Mouse (Mus musculus): ENCODE data around the gene Fkrp. TPM values are rescaled to one million over a fixed set of nuclear protein-coding genes. Genes with fewer than 3 reads are reported as not detected.

Fkrp gene
- polyA plus RNA-seq, 1 experiment from 2014 or later = 33.1 TPM

DNA sequence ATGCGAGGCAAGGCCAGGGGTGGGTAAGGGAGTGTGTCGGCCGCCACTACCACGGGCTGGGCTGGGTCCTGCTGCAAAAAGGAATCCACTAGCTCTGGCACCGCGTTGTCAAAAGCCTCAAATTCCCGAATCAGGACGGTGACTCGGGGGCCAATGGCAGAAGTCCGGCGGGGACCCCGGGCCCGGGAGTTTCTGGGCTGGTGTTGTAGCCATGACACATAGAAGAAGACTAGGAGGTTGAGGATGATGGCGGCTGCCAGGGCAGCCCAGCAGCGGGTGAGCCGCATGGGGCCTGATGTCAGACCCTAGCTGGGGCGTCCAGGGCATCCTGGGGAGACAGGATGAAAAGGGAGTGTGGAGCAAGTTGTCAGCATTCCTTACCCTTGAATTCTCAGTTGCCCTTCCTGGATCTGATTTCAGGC lies 4.9 kb downstream of the Fkrp start:
- ATAC-seq (ENCODE audit: insufficient number of reproducible peaks, insufficient read depth, low FRiP score, low TSS enrichment, low read depth) = no peak; the same call in 1 of the 2 replicates
- Histone ChIP-seq H3K4me1 (replicated peaks) (peaks cover 32% of the 10 kb centered on the region), H3K27me3 (peaks cover 31% of the 10 kb centered on the region), H3K27ac (no peak overlapping the region), H3K36me3 (peaks cover 44% of the 10 kb centered on the region), H3K9ac (replicated peaks) (peak overlapping the region; percentile 57), H3K9me3 (no peaks in the 10 kb centered on the region), H3K4me2 (peak overlapping the region; percentile 98), H3K4me3 (replicated peaks) (peak overlapping the region; percentile 52)
- WGBS = 11% methylated on average over 17 of the region's 17 CpGs

DNA sequence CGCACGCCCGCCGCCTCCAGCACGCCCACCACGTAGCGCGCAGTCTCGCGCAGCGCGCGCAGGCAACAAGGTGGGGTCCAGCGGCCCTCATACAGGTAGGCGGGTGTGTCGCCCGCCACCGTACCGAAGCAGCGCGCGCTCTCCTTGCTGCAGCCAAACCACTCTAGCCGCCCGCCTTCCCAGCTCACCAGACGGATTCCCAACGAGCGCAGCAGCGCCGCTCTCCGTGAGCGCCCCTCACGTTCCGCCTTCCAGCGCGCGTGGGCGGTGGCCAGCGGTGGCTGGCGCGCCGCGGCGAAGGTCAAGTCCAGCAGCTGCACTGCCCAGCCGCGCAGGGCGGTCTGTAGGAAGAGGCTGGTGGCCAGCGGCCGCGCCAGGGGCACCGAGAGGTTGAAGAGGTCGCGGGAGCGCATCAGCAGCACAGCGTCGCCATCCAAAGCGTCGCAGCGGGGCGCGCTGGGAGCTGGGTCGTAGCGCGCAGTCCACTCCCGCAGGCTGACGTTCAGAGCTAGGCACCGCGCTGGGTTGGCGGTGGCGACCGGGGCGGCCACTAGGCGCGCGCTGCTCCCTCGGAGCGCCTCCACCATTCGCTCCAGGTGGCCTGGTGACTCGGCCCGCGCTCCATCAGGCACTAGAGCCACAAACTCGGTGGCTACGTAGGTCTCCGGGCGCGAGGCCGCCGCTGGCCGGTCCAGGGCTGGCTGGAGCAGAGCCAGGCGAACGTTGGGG lies 5.4 kb downstream of the Fkrp start:
- H3K27ac ChIP-seq = no peak overlapping the region
- H3K4me1 ChIP-seq (replicated peaks) = peaks cover 32% of the 10 kb centered on the region
- peak overlapping the region; percentile 57 for H3K9ac ChIP-seq (replicated peaks)
- no peaks in the 10 kb centered on the region for H3K9me3 ChIP-seq
- peak overlapping the region; percentile 98 for H3K4me2 ChIP-seq
- ATAC-seq (ENCODE audit: insufficient number of reproducible peaks, insufficient read depth, low FRiP score, low TSS enrichment, low read depth) = peak; percentile 34; the same call in 1 of the 2 replicates
- 4% methylated on average over 90 of the region's 90 CpGs for WGBS
- peak overlapping the region; percentile 52 for H3K4me3 ChIP-seq (replicated peaks)
- H3K36me3 ChIP-seq = peaks cover 44% of the 10 kb centered on the region
- H3K27me3 ChIP-seq = peaks cover 31% of the 10 kb centered on the region

DNA sequence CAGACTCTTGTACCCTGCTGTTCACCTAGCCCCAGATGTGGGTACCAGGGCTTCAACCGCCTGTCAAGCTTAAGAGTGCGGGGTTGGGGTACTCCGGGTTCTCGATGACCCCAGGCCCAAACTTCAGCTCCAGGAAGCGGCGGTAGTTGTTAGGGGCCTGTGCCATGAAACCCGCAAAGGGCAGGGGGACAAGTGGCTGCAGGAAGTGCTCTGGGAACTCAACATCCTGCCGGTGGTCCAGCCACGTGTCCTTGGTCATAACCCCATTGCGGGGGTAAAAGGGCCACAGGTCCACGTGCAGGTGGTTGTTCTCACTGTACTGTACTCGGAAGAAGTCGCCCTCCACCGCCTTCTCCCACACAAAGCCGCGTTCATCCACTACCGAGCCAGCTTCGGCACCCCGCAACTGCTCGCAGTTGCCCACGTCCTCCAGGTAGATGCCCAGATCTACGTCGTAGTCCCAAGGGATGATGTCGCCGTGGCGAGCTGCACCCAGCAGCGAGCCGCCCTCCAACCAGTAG lies 6.1 kb downstream of the Fkrp start:
- peak overlapping the region; percentile 57 for H3K9ac ChIP-seq (replicated peaks)
- H3K27ac ChIP-seq = no peak overlapping the region
- 45% methylated on average over 28 of the region's 28 CpGs for WGBS
- no peak for ATAC-seq (ENCODE audit: insufficient number of reproducible peaks, insufficient read depth, low FRiP score, low TSS enrichment, low read depth)
- peaks cover 31% of the 10 kb centered on the region for H3K27me3 ChIP-seq
- H3K9me3 ChIP-seq = no peaks in the 10 kb centered on the region
- peaks cover 29% of the 10 kb centered on the region for H3K4me1 ChIP-seq (replicated peaks)
- H3K36me3 ChIP-seq = peaks cover 44% of the 10 kb centered on the region
- peak overlapping the region; percentile 52 for H3K4me3 ChIP-seq (replicated peaks)
- H3K4me2 ChIP-seq = peak overlapping the region; percentile 98

DNA sequence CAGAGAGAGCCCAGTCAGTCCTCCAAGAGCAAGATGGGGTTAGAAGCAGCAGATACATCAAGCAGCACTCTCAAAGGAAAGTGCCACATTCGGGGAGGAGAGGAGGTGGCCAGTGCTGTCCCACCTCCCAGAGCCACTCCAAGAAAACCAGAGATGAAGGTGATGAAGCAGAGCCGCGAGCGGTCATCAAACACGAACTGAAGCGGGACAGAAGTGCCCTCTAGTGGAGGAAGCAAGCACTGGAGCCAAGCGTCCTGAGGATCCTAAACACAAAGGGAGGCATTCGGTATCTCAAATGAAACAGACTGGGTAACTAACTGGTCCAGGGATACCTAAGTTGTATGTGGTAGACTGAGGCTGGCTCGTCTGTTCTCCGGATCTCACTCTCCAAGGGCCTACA lies 6.8 kb downstream of the Fkrp start:
- Histone ChIP-seq H3K27me3 (peaks cover 31% of the 10 kb centered on the region), H3K36me3 (peaks cover 44% of the 10 kb centered on the region), H3K27ac (no peak overlapping the region), H3K9ac (replicated peaks) (no peak overlapping the region), H3K9me3 (no peaks in the 10 kb centered on the region), H3K4me2 (no peak overlapping the region), H3K4me3 (replicated peaks) (no peak overlapping the region), H3K4me1 (replicated peaks) (peaks cover 22% of the 10 kb centered on the region)
- 39% methylated on average over 10 of the region's 10 CpGs for WGBS
- no peak for ATAC-seq (ENCODE audit: insufficient number of reproducible peaks, insufficient read depth, low FRiP score, low TSS enrichment, low read depth)

DNA sequence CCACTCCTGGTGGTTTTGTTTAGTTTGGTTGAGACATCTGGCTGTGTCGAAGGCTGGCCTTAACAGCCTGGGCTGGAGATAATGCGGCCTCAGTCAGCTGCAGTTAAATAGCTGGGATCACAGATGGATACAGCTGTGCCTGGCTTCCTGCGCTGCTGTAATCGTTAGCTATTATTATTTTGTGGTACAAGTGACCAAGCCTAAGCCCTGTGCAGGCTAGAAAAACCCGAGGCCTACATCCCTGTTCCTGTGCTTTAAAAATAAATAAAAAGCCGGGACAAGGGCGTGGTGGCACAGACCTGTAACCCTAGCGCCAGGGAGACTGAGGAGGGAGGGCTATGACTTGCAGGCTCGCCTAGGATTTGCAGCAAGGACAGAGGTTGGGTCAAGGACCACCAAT lies 7.9 kb downstream of the Fkrp start:
- Histone ChIP-seq H3K4me1 (replicated peaks) (peaks cover 21% of the 10 kb centered on the region), H3K27me3 (peaks cover 31% of the 10 kb centered on the region)

DNA sequence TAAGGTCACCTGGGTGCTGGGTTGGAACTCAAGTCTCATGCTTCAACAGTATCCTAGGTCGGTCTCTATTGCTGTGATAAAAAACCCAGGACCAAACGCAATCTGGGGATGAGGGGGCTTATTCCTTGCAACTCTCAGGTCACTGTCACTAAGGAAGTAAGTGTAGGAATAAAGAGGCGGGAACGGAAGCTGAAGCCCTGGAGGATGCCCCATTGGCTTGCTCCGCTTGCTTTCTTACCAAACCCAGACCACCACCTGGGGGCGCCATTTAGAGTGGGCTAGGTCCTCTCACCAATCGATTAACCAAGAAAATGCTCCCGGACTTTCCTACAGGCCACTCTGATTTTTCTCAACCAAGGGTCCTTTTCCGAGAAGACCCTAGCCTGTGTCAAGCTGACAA lies 8.6 kb downstream of the Fkrp start:
- Histone ChIP-seq H3K27me3 (peaks cover 31% of the 10 kb centered on the region), H3K4me1 (replicated peaks) (peaks cover 21% of the 10 kb centered on the region), H3K36me3 (peaks cover 30% of the 10 kb centered on the region; the same call in 1 of the 2 replicates)

More for the DNA sequence above, 7.9 kb downstream of the Fkrp start:
- H3K36me3 ChIP-seq = peaks cover 37% of the 10 kb centered on the region
- 79% methylated on average over 9 of the region's 9 CpGs for WGBS
- H3K27ac ChIP-seq = no peak overlapping the region
- H3K9ac ChIP-seq (replicated peaks) = no peak overlapping the region
- ATAC-seq (ENCODE audit: insufficient number of reproducible peaks, insufficient read depth, low FRiP score, low TSS enrichment, low read depth) = no peak
- H3K9me3 ChIP-seq = no peaks in the 10 kb centered on the region
- H3K4me2 ChIP-seq = no peak overlapping the region
- no peak overlapping the region for H3K4me3 ChIP-seq (replicated peaks)

DNA sequence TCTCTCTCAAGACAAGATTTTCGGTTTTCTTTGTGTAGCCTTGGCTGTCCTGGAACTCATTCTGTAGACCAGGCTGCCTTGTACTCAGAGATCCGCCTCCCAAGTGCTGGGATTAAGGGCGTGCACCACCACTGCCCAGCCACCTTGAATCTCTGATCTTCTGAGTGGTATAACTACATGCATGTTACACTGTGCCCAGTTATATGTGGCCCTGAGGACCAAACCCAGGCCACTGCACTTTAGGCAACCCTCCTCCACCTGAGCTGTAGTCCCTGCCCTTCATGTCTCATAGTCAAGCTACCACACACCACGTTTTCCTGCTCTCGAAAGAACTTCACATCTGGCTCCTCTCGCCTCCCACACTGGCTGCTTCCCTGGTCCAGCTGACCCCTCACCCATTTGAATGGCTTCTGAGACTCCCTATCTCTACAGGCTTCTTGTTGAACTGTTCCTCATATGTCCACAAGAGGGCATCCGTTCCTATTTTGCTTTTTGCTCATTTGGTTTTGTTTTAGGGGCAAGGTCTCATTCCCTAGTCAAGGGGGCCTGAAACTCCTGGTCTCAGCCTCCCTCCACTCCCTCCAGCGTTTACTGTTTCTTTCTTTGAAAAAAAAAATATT lies 12.0 kb downstream of the Fkrp start:
- Histone ChIP-seq H3K27me3 (no peaks in the 10 kb centered on the region), H3K36me3 (peaks cover 23% of the 10 kb centered on the region; the same call in 1 of the 2 replicates), H3K9me3 (no peaks in the 10 kb centered on the region), H3K27ac (no peak overlapping the region), H3K4me1 (replicated peaks) (no peaks in the 10 kb centered on the region), H3K4me3 (replicated peaks) (no peak overlapping the region), H3K9ac (replicated peaks) (no peak overlapping the region), H3K4me2 (no peak overlapping the region)
- ATAC-seq (ENCODE audit: insufficient number of reproducible peaks, insufficient read depth, low FRiP score, low TSS enrichment, low read depth) = no peak
- 29% methylated on average over 8 of the region's 8 CpGs for WGBS

More for the DNA sequence above, 8.6 kb downstream of the Fkrp start:
- Histone ChIP-seq H3K4me3 (replicated peaks) (no peak overlapping the region), H3K9ac (replicated peaks) (no peak overlapping the region), H3K4me2 (no peak overlapping the region), H3K27ac (no peak overlapping the region), H3K9me3 (no peaks in the 10 kb centered on the region)
- 85% methylated on average over 9 of the region's 9 CpGs for WGBS
- ATAC-seq (ENCODE audit: insufficient number of reproducible peaks, insufficient read depth, low FRiP score, low TSS enrichment, low read depth) = no peak

DNA sequence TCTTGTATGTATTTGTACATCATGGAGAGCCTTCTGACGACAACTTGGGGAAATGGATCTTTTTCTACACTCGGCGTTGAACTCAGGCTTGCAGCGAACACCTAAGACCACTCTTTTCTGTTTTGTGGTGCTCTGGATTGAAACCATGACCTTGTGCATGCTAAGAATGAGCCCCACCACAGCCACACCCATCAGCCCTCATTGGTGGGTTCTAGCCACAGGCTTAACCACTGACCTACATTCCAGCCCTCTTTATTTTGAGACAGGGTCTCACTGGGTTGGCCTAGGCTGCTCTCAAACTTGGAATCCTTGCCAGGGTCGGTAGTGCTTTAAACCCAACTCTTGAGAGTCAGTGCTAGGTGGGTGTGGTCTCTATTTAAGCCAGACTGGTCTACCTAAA lies 21.6 kb downstream of the Fkrp start:
- no peak for ATAC-seq (ENCODE audit: insufficient number of reproducible peaks, insufficient read depth, low FRiP score, low TSS enrichment, low read depth)
- Histone ChIP-seq H3K4me2 (no peak overlapping the region), H3K27me3 (no peaks in the 10 kb centered on the region), H3K27ac (no peak overlapping the region), H3K9me3 (no peaks in the 10 kb centered on the region), H3K4me3 (replicated peaks) (no peak overlapping the region), H3K36me3 (peaks cover 59% of the 10 kb centered on the region), H3K4me1 (replicated peaks) (no peaks in the 10 kb centered on the region), H3K9ac (replicated peaks) (no peak overlapping the region)
- 89% methylated on average over 5 of the region's 5 CpGs for WGBS

DNA sequence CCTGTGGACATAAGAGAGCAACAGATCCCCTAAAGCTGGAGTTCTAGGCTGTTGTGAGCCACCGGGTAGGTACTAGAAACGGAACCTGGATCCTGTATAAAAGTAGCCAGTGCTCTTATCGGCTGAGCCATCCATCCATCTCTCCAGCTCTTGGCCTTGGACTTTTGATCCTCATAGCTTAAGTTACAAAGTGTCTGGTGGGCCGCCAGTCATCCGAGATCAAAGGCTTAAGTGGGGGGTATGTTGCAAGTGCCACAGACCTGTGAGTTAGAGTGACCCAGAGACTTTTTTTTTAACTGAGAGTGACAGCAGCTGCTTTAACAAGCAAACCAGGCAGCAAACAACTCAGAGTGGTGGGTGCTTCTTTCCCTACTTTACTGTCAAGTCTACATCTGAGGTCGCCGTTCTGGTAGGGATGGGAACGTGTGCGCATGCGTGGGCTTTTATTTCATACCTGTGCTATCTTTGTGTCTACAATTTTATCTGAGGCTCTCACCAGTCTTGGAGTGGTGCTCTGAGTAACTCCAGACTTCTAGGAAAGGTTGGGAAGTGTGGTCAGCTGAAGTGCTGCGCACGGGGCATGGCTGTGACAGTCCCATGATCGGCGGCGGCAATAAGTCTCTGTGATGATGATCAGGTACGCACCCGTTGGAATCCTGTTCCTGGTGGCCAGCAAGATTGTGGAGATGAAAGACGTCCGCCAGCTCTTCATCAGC lies 23.4 kb downstream of the Fkrp start:
- H3K9ac ChIP-seq (replicated peaks) = no peak overlapping the region
- no peak overlapping the region for H3K4me3 ChIP-seq (replicated peaks)
- H3K36me3 ChIP-seq = peaks cover 64% of the 10 kb centered on the region
- no peak for ATAC-seq (ENCODE audit: insufficient number of reproducible peaks, insufficient read depth, low FRiP score, low TSS enrichment, low read depth)
- no peaks in the 10 kb centered on the region for H3K27me3 ChIP-seq
- no peak overlapping the region for H3K27ac ChIP-seq
- H3K9me3 ChIP-seq = no peaks in the 10 kb centered on the region
- 87% methylated on average over 19 of the region's 19 CpGs for WGBS
- no peak overlapping the region for H3K4me2 ChIP-seq
- no peaks in the 10 kb centered on the region for H3K4me1 ChIP-seq (replicated peaks)

DNA sequence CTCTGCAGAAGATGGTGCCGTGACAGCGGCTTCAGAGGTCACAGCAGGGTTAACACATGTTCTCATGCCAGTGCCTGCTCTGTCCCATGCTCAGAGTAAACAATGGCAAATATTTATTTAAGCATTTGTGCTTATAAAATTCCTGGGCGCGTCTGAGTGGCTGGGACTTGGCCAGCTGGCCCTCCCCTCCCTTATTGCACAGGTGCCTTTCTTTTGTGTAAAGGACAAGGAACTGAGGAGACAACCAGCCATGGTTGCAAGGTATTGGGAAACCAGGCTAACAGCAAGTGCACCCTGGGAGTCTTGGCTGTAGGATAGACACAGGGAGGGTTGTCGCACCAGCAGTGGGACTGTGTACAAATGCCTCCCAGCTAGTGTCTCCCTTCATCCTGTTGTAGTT lies 24.2 kb downstream of the Fkrp start:
- Histone ChIP-seq H3K9me3 (no peaks in the 10 kb centered on the region), H3K9ac (replicated peaks) (no peak overlapping the region), H3K4me3 (replicated peaks) (no peak overlapping the region), H3K27me3 (no peaks in the 10 kb centered on the region), H3K27ac (no peak overlapping the region), H3K36me3 (peaks cover 63% of the 10 kb centered on the region), H3K4me1 (replicated peaks) (no peaks in the 10 kb centered on the region), H3K4me2 (no peak overlapping the region)
- no peak for ATAC-seq (ENCODE audit: insufficient number of reproducible peaks, insufficient read depth, low FRiP score, low TSS enrichment, low read depth)
- WGBS = 80% methylated on average over 5 of the region's 5 CpGs

DNA sequence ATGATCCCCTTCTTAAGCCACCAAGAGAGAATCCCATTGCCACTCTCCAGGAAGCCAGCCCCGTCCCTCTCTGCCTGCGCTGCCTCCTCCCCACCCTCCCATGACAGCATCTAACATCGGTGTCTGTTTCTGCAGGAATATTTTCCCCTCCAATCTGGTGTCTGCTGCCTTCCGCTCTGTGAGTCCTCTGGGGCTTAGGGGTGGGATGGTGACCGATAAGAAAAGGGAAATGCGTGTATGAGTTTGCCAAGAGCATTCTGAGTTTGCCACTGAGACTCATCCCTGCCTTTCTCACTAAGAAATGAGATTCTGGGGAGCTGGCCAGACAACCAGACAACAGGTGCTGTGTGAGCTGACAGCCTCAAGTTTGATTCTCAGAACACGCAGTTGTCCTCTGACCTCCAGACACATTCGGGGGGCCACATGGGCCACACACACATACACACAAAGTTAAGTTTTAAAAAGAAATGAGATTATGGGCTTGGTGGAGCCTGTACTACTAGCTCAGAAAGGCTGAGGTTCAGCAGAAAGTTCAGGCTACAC lies 30.9 kb downstream of the Fkrp start:
- H3K4me2 ChIP-seq = no peak overlapping the region
- H3K27me3 ChIP-seq = no peaks in the 10 kb centered on the region
- peaks cover 34% of the 10 kb centered on the region for H3K4me1 ChIP-seq (replicated peaks)
- ATAC-seq (ENCODE audit: insufficient number of reproducible peaks, insufficient read depth, low FRiP score, low TSS enrichment, low read depth) = no peak
- no peak overlapping the region for H3K27ac ChIP-seq
- H3K4me3 ChIP-seq (replicated peaks) = no peak overlapping the region
- no peak overlapping the region for H3K9ac ChIP-seq (replicated peaks)
- 92% methylated on average over 8 of the region's 8 CpGs for WGBS
- no peaks in the 10 kb centered on the region for H3K9me3 ChIP-seq
- H3K36me3 ChIP-seq = peaks cover 40% of the 10 kb centered on the region
